ENCODE assay signal across 21 mouse cellular contexts in the genomic region with DNA sequence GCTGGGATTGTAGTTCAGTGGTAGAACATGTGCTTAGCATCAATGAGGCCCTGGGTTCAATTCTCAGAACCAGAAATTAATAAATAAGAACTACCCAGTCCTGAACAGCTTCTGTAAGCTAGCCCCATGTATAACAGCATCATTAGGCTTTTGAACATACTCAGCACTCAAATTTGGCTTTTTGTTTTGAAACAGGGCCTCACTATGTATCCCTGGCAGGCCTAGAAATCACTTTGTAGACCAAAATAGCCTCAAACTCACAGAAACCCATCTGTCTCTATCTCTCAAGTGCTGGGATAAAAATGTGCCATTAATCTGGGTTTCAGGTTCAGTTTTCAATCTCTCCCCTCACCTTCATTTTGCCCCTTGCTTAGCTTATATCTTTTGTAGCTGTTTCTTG.
"Had no signal": no experiment of that assay in that cellular context is flagged by ENCODE, and none has a peak within 500 bp of the region (broad histone marks: within the 10 kb centered on the region; RNA-seq: fewer than 3 reads in every experiment).

No protein-coding gene starts in this region.

- ATAC-seq: hindbrain, embryonic 16.5 days; hindbrain, postnatal 0 days; inflammation-experienced regulatory T-cells, adult 6 months; intestine, embryonic 15.5 days; intestine, embryonic 16.5 days; intestine, postnatal 0 days had no signal

- DNase-seq: heart, postnatal 10 days; heart, postnatal 14 days; heart, postnatal 36 days; heart, postnatal 4 days; kidney, adult 11 months; kidney, adult 18-20 months; kidney, adult 2 months; kidney, adult 8-10 months; kidney, adult 9 months; kidney, postnatal 10 days; kidney, postnatal 14 days; kidney, postnatal 25 days; kidney, postnatal 36 days; kidney, postnatal 4 days; layer of hippocampus, postnatal 36 days had no signal
